Mouse (Mus musculus) ES-Bruce4 (cell line): ENCODE data around the gene Rnf207.

Source experiments
- CTCF ChIP-seq: IDR thresholded peaks from one replicate; pipeline ENCODE4 v1.8.1; 2011; ENCODE audit warnings: low read depth, low read length
- EP300 ChIP-seq: IDR thresholded peaks from 2 replicates; pipeline ENCODE4 v1.6.1; 2011; ENCODE audit warnings: low read depth, low read length; ENCODE audit not compliant: insufficient read depth
- POLR2A ChIP-seq: IDR thresholded peaks from one replicate; pipeline ENCODE4 v1.8.1; 2011; ENCODE audit warnings: low read length; ENCODE audit not compliant: insufficient read depth

DNA sequence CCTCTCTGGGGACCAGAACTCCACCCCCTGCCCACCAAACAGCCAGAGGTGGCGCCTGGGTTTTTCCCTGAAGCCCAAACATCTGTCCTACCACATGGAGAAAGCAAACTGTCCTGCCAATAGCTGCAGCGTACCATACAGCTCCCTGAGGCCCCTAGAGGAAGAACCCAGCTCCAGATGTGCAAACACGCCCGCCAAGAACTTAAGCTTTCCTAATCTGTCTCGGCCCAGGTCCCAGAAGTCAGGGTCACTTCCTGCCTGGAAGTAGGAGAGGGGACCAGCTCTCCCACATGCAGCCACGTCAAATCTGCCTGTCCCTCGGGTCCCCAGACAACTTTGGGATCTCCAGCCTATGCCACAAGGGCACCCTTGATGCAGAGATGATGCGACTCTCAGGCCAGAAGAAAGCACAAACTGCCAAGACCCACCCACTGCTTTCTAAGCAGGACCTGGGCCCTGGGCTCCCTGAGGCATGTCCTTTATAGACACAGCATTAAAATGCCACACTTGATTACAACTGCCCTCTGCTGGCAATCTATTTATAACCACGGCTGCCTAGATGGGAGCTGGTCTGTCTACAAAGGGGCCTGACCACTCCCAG, 46.2 kb downstream of the Rnf207 start:
- no peak for TF ChIP-seq CTCF
- TF ChIP-seq EP300: no peak
- TF ChIP-seq POLR2A: no peak
